Mouse (Mus musculus): Measurements from ENCODE around the gene Det1. TPM values are rescaled to one million over a fixed set of nuclear protein-coding genes. Genes with fewer than 3 reads are reported as not detected.

Det1 gene
- polyA plus RNA-seq, 1 experiment from 2014 or later = 19.7 TPM

DNA sequence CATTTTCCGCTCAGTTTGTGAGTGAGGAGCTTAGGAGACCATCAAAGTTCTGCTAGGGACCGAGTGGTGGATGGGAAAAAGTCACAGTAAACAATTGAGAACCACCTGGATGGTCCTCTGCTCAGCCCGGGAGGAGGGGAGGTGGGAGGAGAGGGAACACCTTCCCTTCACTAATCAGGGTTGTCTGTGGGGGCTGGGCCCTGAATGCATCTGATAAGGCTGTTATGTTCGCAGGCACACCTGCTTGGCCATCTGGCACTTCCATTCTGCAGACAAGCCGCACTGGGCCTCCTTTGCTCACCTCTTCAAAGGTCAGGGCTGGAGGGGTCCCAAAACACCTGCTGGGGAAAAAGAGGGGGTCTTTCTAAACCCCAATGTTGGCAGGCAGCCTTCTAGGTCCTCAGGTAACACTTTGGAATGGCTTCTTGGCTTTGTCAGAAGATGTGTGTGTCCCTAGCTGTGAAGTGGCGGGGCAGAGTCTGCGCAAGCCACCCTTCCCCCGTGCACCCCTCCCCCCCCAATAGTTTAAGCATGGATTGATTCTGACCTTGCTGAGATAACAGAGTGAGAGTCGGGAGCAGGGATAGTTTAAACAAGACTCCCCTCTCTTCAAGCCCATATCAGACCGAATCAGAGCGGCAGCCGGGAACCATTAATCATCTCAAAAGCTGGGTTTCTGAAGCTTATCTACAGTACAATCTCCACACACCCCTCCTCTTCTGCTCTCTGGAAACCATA is 18.3 kb upstream of the Det1 start:
- ATAC-seq (replicated peaks; ENCODE audit: low FRiP score) = peak; percentile 40; the same call in 1 of the 2 replicates
- Histone ChIP-seq H3K36me3 (ENCODE audit: control insufficient read depth, insufficient read depth, low read length) (no peaks in the 10 kb centered on the region), H3K4me2 (0 out of 2 replicates have a peak overlapping the region, but pooled peaks have one; percentile 4), H3K9me3 (ENCODE audit: control insufficient read depth, low read length) (no peaks in the 10 kb centered on the region), H3K27me3 (replicated peaks; ENCODE audit: control insufficient read depth, insufficient read depth, low read length) (no peaks in the 10 kb centered on the region), H3K4me1 (replicated peaks; ENCODE audit: control insufficient read depth, insufficient read depth, low read length) (peaks cover 8% of the 10 kb centered on the region; the same call in 1 of the 2 replicates), H3K4me3 (ENCODE audit: low read depth, low read length) (no peak overlapping the region), H3K27ac (ENCODE audit: low read depth, low read length) (no peak overlapping the region; the same call in 1 of the 2 replicates), H3K9ac (ENCODE audit: low read depth, low read length) (no peak overlapping the region)
- WGBS = 45% methylated on average over 12 of the region's 12 CpGs
- DNase-seq (ENCODE audit: low spot score) = no peak

DNA sequence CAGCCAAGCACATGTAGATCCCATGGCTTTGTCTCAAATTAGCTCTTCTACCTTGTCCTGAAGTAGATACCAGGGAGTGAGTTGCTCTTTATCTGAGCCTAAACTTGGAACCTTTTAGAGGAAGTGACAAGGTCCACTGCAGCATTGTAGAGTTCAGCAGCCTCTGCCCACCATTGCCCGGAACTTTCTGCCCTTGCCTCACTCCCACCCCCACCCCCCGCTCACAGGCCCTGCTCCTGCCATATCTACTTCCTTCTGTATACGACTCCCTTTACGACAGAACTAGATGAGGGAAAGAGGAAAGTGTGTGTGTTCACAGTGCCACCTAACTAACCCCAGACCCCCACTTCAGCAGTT is 17.4 kb upstream of the Det1 start:
- no peaks in the 10 kb centered on the region for H3K9me3 ChIP-seq (ENCODE audit: control insufficient read depth, low read length)
- 24% methylated on average over 4 of the region's 4 CpGs for WGBS
- no peaks in the 10 kb centered on the region for H3K27me3 ChIP-seq (replicated peaks; ENCODE audit: control insufficient read depth, insufficient read depth, low read length)
- H3K36me3 ChIP-seq (ENCODE audit: control insufficient read depth, insufficient read depth, low read length) = no peaks in the 10 kb centered on the region
- ATAC-seq (replicated peaks; ENCODE audit: low FRiP score) (no peak), DNase-seq (ENCODE audit: low spot score) (no peak)
- H3K4me1 ChIP-seq (replicated peaks; ENCODE audit: control insufficient read depth, insufficient read depth, low read length) = peaks cover 8% of the 10 kb centered on the region; the same call in 1 of the 2 replicates
- no peak overlapping the region for H3K9ac ChIP-seq (ENCODE audit: low read depth, low read length)
- no peak overlapping the region for H3K4me2 ChIP-seq
- H3K4me3 ChIP-seq (ENCODE audit: low read depth, low read length) = no peak overlapping the region
- H3K27ac ChIP-seq (ENCODE audit: low read depth, low read length) = no peak overlapping the region

DNA sequence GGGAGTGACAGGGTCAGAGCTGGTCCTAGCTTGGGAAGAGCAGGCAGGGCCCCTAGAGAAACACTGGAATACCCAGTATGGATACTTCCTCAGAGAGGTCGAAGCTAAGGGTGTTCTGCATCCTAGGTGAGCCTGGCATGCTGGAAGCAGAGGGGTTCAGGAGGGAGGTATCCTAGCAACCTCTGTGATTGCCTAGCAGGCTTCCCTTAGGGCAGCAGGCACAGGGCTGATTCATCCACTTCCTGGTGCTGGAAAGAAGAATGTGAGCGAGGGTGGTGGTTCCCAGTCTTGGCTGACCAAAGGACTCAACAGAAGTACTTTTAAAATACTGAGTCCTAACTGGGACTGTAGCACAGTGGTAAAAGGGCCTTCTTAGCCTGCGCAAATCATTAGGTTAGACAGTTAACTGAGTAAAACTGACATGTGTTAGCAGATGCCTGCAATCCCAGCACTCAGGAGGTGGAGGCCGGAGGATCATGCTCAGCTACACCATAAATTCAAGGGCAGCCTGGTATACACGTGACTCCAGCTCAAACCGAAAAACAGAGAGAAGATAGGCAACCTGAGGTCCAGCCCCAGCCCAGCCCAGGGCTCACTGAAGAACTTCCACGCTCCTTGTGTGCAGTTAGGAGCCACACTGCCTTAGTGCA is 16.9 kb upstream of the Det1 start:
- no peaks in the 10 kb centered on the region for H3K9me3 ChIP-seq (ENCODE audit: control insufficient read depth, low read length)
- H3K4me3 ChIP-seq (ENCODE audit: low read depth, low read length) = no peak overlapping the region
- H3K27ac ChIP-seq (ENCODE audit: low read depth, low read length) = no peak overlapping the region
- H3K36me3 ChIP-seq (ENCODE audit: control insufficient read depth, insufficient read depth, low read length) = no peaks in the 10 kb centered on the region
- DNase-seq (ENCODE audit: low spot score) = no peak
- H3K4me1 ChIP-seq (replicated peaks; ENCODE audit: control insufficient read depth, insufficient read depth, low read length) = peaks cover 8% of the 10 kb centered on the region; the same call in 1 of the 2 replicates
- no peak overlapping the region for H3K4me2 ChIP-seq
- 69% methylated on average over 7 of the region's 7 CpGs for WGBS
- H3K9ac ChIP-seq (ENCODE audit: low read depth, low read length) = no peak overlapping the region
- H3K27me3 ChIP-seq (replicated peaks; ENCODE audit: control insufficient read depth, insufficient read depth, low read length) = no peaks in the 10 kb centered on the region
- ATAC-seq (replicated peaks; ENCODE audit: low FRiP score) = no peak

DNA sequence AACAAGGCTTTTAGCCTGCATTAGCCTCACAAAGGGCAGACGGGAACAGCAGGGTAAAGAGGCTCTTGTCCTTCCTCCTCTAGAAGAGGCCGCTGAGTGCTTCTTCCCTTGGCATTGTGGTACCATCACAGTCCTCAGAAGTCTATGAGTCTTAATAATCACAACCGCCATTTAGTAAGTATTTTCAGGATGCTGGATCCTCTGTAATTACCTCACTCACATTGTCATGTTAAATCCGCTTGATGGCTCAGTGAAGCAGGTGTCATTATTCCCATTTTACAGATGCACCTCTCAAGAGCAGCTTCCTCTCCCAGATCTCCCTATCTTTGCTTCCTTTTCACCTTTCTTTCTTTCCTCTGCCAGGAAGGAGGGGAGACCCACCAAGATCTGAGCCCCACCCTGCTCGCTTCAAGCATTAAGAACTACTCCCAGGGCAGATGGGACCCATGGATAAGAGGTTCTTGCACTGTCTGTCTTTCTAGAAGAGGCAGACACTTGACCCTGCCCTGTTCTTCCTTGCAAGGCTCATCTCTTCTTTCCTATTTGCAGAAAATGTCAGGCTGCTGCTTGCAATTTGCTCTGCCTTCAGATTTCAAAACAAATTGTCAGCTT is 8.1 kb upstream of the Det1 start:
- no peak for DNase-seq (ENCODE audit: low spot score)
- 73% methylated on average over 5 of the region's 5 CpGs for WGBS
- H3K4me1 ChIP-seq (replicated peaks; ENCODE audit: control insufficient read depth, insufficient read depth, low read length) = no peaks in the 10 kb centered on the region
- no peak overlapping the region for H3K4me2 ChIP-seq
- no peak overlapping the region for H3K9ac ChIP-seq (ENCODE audit: low read depth, low read length)
- no peak overlapping the region for H3K27ac ChIP-seq (ENCODE audit: low read depth, low read length)
- no peaks in the 10 kb centered on the region for H3K9me3 ChIP-seq (ENCODE audit: control insufficient read depth, low read length)
- no peak overlapping the region for H3K4me3 ChIP-seq (ENCODE audit: low read depth, low read length)
- no peaks in the 10 kb centered on the region for H3K27me3 ChIP-seq (replicated peaks; ENCODE audit: control insufficient read depth, insufficient read depth, low read length)
- ATAC-seq (replicated peaks; ENCODE audit: low FRiP score) = peak; percentile 64; the same call in 1 of the 2 replicates
- H3K36me3 ChIP-seq (ENCODE audit: control insufficient read depth, insufficient read depth, low read length) = no peaks in the 10 kb centered on the region

DNA sequence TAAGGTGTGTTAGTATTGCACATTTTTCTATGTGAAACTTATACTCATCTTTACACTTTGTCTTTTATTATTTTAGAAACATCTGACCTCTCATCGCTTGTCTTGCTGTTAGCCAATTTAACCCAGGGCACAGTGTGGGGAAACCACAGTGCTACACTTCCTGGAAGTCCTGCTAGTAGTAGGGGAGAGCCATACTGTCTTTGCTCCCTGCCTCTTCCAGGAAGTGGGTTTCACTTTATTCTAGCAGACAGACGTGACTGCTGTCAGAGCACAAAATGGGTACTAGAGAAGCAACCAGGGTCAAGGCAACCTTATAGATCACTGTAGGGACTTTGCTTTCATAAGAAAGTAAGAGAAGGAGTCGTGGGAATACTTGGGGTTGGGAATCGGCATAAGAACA is 7.0 kb upstream of the Det1 start:
- no peaks in the 10 kb centered on the region for H3K27me3 ChIP-seq (replicated peaks; ENCODE audit: control insufficient read depth, insufficient read depth, low read length)
- no peak overlapping the region for H3K27ac ChIP-seq (ENCODE audit: low read depth, low read length)
- no peak overlapping the region for H3K9ac ChIP-seq (ENCODE audit: low read depth, low read length)
- ATAC-seq (replicated peaks; ENCODE audit: low FRiP score) (no peak), DNase-seq (ENCODE audit: low spot score) (no peak)
- no peaks in the 10 kb centered on the region for H3K4me1 ChIP-seq (replicated peaks; ENCODE audit: control insufficient read depth, insufficient read depth, low read length)
- no peak overlapping the region for H3K4me3 ChIP-seq (ENCODE audit: low read depth, low read length)
- no peaks in the 10 kb centered on the region for H3K36me3 ChIP-seq (ENCODE audit: control insufficient read depth, insufficient read depth, low read length)
- no peaks in the 10 kb centered on the region for H3K9me3 ChIP-seq (ENCODE audit: control insufficient read depth, low read length)
- whole genome bisulfite sequencing = 47% methylated on average over 4 of the region's 4 CpGs
- H3K4me2 ChIP-seq = no peak overlapping the region

DNA sequence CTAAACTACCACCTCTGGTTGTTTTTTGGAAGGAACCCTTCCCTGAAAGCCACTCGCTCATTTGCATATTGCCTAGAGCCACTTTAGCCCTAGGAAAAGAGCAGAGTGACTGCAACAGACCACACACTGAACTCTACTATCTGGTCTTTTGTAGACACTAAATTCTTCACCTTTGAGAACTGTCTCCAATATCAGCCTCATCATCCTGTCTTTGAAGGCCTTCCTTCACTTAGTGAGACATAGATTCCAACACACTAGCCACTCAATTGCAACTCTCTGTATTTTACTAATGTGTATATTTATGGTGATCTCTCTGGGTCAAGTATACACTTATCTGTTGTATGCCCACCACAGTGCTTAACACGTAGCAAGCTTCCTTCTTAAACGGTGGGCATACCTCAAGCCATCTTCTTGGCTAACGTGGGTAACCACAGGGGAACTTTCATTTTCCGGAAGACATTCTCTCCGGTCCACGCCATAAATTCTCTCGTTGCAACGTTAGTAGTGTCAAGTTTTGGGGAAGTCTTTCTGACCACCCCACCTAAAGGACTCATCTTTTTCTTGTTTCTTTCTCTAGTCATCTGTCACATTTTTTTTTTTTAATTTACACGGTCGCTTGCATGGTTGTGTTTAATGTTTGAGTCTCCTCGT is 872 bp downstream of the Det1 start:
- H3K4me1 ChIP-seq (replicated peaks; ENCODE audit: control insufficient read depth, insufficient read depth, low read length) = peaks cover 6% of the 10 kb centered on the region
- ATAC-seq (replicated peaks; ENCODE audit: low FRiP score) (no peak), DNase-seq (ENCODE audit: low spot score) (no peak)
- H3K4me3 ChIP-seq (ENCODE audit: low read depth, low read length) = peak overlapping the region; percentile 68
- no peaks in the 10 kb centered on the region for H3K27me3 ChIP-seq (replicated peaks; ENCODE audit: control insufficient read depth, insufficient read depth, low read length)
- no peaks in the 10 kb centered on the region for H3K9me3 ChIP-seq (ENCODE audit: control insufficient read depth, low read length)
- 27% methylated on average over 12 of the region's 12 CpGs for WGBS
- peaks cover 10% of the 10 kb centered on the region; the same call in 1 of the 2 replicates for H3K36me3 ChIP-seq (ENCODE audit: control insufficient read depth, insufficient read depth, low read length)
- H3K9ac ChIP-seq (ENCODE audit: low read depth, low read length) = peak overlapping the region; percentile 79
- H3K27ac ChIP-seq (ENCODE audit: low read depth, low read length) = peak overlapping the region; percentile 66
- peak overlapping the region; percentile 66 for H3K4me2 ChIP-seq

DNA sequence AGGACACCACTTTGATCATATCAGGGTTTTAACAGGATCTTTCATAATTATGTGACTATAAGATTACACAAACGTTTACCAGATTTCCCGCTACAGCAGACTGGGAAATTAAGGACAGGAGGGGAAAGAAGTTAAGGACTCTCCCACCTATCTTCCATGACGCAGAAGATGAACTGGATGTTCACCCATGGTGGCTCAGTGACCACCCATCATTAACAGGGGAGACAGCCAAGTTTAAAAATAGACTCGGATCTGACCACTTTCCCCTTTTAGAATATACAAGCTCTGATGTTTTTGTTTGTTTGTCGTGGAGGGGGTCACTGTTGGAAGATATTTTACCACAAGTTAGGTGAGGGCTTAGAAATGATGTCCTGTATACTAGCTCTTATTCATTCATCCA is 5.5 kb downstream of the Det1 start:
- WGBS = 86% methylated on average over 5 of the region's 5 CpGs

DNA sequence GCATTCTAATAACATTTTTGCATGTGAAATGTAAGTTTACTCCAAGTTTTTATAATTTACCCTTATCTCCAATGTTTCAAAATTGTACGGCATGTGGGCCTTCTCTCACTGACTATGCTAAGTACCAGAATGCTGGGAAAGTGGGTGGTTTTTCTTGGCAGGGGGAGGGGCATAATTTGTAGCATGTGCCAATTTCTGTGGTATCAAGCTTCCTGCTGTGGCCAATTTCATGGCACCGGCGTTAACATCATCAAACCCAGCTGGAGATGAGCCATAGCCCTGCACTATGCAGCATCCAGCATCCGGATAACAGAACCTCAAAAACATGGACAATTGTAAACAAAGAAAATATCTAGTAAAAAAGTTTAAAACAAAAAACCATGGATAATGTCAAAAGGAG is 9.8 kb downstream of the Det1 start:
- no peak for ATAC-seq (replicated peaks; ENCODE audit: low FRiP score)
- WGBS = 89% methylated on average over 4 of the region's 4 CpGs
- peaks cover 15% of the 10 kb centered on the region; the same call in 1 of the 2 replicates for H3K36me3 ChIP-seq (ENCODE audit: control insufficient read depth, insufficient read depth, low read length)

More for the DNA sequence above, 5.5 kb downstream of the Det1 start:
- ATAC-seq (replicated peaks; ENCODE audit: low FRiP score) (no peak), DNase-seq (ENCODE audit: low spot score) (no peak)
- H3K4me3 ChIP-seq (ENCODE audit: low read depth, low read length) = no peak overlapping the region
- H3K9me3 ChIP-seq (ENCODE audit: control insufficient read depth, low read length) = no peaks in the 10 kb centered on the region
- H3K36me3 ChIP-seq (ENCODE audit: control insufficient read depth, insufficient read depth, low read length) = peaks cover 23% of the 10 kb centered on the region; the same call in 1 of the 2 replicates
- H3K4me2 ChIP-seq = no peak overlapping the region
- no peak overlapping the region for H3K27ac ChIP-seq (ENCODE audit: low read depth, low read length)
- H3K4me1 ChIP-seq (replicated peaks; ENCODE audit: control insufficient read depth, insufficient read depth, low read length) = peaks cover 6% of the 10 kb centered on the region
- H3K9ac ChIP-seq (ENCODE audit: low read depth, low read length) = no peak overlapping the region
- H3K27me3 ChIP-seq (replicated peaks; ENCODE audit: control insufficient read depth, insufficient read depth, low read length) = no peaks in the 10 kb centered on the region

More for the DNA sequence above, 9.8 kb downstream of the Det1 start:
- H3K27ac ChIP-seq (ENCODE audit: low read depth, low read length) = no peak overlapping the region
- H3K4me3 ChIP-seq (ENCODE audit: low read depth, low read length) = no peak overlapping the region
- H3K9ac ChIP-seq (ENCODE audit: low read depth, low read length) = no peak overlapping the region
- H3K27me3 ChIP-seq (replicated peaks; ENCODE audit: control insufficient read depth, insufficient read depth, low read length) = no peaks in the 10 kb centered on the region
- H3K4me1 ChIP-seq (replicated peaks; ENCODE audit: control insufficient read depth, insufficient read depth, low read length) = no peaks in the 10 kb centered on the region; the same call in 1 of the 2 replicates
- no peak overlapping the region for H3K4me2 ChIP-seq
- no peak for DNase-seq (ENCODE audit: low spot score)
- no peaks in the 10 kb centered on the region for H3K9me3 ChIP-seq (ENCODE audit: control insufficient read depth, low read length)
